Comparison of ENCODE assay signal across 13 mouse cellular contexts in the genomic region with DNA sequence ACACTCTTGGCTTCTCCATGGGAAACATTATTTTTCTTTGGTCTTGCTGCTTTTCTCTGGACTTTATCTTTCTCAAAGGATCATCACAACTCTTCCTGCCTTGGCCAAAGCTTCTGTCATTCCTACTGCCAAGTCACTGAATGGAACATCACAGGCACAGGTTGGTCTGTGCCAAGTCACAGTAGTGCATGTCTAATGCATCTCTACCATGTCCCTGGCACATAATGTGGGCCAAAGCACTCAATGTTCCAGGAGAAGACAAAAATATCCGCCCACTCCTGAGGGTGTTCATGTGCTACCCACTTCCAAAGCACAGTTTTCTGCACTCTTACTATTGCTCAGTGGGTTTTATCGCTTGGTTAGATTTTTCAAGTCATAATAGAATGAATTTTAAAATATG.
DNase-seq lines count a peak whose midpoint lies in the region.
"Had no signal": no experiment of that assay in that cellular context is flagged by ENCODE, and none has a peak within 500 bp of the region (broad histone marks: within the 10 kb centered on the region; RNA-seq: fewer than 3 reads in every experiment).

No protein-coding gene starts in this region.

- peak; percentile 7 for DNase-seq in cerebellum, adult 9-10 months
- no peak for DNase-seq in cerebellum, adult 8-10 months
- DNase-seq in layer of hippocampus, adult 11-12 months (ENCODE audit: low spot score), result peak; percentile 49
- no peak for DNase-seq in layer of hippocampus, postnatal 25 days (ENCODE audit: extremely low spot score in 1 of 2, low spot score in 1 of 2)
- DNase-seq in cerebellum, postnatal 10 days, result peak; percentile 48 to 76
- DNase-seq in layer of hippocampus, postnatal 36 days, result peak; percentile 28 to 31
- no peak for DNase-seq in urinary bladder, postnatal 14 days (ENCODE audit: low spot score)
- DNase-seq in urinary bladder, postnatal 10 days (ENCODE audit: low spot score), result no peak
- DNase-seq: adrenal gland, postnatal 36 days; kidney, adult 2 months; kidney, postnatal 4 days; lung, postnatal 10 days; thymus, postnatal 36 days had no signal

Comparison
In these comparisons a context has a peak if more than half of its experiments do, and no peak if none do; other contexts are left out.
1. DNase-seq: peak in cerebellum, adult 9-10 months (single experiment), layer of hippocampus, adult 11-12 months (single experiment), cerebellum, postnatal 10 days (2 of 2) and layer of hippocampus, postnatal 36 days (2 of 2); none in cerebellum, adult 8-10 months (single experiment), layer of hippocampus, postnatal 25 days (0 of 2), urinary bladder, postnatal 14 days (single experiment) and urinary bladder, postnatal 10 days (single experiment).